Mouse (Mus musculus) embryo, embryonic 9.5 days (tissue): ENCODE results near the gene Nsf.

Source experiments
- DNase-seq: peaks from one replicate; pipeline ENCODE4 v3.0.0-alpha.2; 2017; ENCODE audit errors: extremely low spot score

The Nsf gene

DNA sequence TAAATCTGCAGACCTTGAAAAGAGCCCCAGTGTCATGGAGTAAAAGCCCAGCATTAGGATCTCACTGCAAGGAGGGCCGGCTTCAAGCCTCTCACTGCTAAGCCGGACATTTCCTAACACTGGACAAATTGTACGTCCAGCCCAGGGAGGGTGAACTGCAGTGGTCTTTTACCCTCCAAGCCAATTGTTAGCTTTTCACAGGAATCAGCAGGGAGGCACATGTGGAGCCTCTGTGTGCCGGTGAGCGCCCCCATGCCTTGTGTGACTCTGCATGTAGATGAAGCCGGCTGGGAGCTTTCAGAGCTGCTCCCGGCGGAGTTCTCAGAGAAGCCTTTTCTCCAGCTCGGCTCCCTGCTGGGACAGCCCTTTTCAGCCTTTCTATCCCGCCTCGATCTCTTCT lies 113.0 kb downstream of the Nsf start:
- peak; percentile 79 for DNase-seq

DNA sequence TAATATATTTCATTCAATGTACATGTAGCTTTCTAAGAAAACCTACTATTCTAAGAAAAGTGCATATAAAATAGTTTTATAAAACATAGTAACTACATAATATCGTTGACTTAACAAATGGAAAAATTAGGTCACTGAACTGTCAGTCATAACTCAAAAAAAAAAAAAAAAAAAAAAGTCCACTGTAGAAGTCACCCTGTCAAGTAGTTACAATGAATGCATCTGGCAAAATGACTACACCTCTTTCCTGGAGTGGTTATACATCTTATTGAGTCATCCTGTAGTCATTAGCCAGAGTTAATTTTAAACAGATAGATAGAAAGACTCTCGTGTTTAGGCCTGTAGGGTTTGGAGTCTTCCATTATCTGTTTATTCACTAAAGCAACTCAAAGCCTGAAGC lies 114.9 kb downstream of the Nsf start:
- DNase-seq: no peak

DNA sequence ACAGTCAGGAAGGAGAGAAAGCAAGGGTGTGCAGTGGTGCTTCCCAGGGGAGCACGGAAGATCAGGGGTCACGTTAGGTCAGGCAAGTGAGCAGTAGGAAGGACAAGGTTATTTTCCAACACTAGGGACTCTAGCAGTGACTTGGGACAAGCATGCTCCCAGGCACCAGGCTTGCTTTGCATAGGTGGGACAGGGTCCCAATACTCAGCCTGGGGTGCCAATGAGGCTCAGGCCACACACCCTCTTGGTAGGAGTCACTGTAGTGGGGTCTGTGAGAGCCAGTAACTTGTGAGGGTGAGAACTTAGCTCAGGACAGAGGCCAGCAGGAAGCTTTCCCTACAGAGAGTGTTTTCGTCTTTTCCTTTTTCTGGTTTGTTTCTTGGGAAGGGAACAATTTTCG lies 121.5 kb downstream of the Nsf start:
- DNase-seq: no peak

DNA sequence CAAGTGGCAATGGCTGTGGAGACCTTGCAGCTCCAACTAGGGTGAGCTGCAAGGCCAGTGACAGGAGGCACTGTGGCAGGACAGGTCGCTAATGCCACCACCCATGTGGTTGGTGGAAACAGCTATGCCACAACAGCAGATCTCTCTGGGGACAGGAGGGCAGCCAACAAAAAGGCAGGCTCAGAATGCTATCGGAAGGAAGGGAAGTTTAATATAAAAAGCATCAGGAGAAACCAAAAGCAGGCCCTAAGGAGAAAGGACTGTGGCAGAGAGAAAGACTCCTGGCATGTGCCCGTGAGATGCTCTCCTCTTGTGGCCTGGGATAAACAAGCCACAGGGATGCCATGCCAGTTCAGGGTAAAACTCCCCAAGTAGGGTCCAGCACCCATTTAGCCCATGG lies 122.1 kb downstream of the Nsf start:
- DNase-seq: no peak

DNA sequence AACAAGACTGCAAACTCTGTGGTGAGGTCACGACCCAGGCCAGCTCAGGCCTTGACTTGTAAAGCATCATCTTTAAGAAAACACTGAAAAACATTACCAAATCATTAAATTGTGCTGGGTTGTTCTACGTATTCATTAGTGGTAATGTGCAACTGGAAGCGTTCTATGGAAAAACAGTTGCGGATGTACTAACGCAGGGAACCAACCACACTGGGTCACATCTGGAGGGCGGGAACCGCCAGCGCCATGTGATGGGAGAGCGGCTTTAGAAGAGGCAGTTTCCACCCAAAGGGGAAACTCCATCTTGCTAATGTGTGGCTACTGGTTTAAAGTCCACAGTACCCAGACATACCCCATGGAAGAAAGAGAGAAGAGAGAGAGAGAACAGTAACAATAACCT lies 123.4 kb downstream of the Nsf start:
- DNase-seq: no peak

DNA sequence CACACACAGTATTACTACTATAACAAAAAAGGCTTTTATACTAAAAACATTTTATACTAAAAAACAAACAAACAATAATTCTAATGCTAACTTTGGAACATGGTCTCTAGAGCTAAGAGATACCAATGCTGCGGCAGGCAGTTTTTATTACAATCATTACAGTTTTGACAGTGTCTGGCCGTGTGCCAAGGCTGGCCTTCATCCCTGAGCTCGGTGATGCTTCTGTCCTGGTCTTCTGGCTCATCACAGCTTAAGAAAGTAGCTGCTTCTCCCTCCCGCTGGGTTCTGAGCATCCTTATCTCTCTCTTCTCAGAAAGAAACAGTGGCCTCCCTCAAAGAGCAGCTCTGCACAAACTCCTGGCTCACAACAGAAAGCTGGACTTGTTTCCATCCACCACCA lies 123.9 kb downstream of the Nsf start:
- no peak for DNase-seq

DNA sequence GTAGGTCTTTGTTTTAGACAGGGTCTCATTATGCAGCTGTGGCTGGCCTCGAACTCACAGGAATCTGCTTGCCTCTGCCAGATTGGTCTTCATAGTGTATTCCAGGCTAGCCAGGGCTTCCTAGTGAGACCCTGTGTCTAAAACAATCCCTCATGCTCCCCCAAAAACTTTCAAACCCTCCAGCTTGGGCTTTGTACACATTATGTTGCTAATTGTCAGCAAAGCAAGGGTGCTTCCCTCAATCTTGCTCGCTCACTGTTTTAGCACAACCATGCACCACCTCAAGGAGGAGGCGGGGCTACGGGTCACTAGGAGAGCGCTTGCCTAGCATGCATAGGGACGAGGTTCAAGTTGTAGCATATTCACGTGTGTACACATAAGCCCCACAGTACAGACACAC lies 125.0 kb downstream of the Nsf start:
- no peak for DNase-seq

DNA sequence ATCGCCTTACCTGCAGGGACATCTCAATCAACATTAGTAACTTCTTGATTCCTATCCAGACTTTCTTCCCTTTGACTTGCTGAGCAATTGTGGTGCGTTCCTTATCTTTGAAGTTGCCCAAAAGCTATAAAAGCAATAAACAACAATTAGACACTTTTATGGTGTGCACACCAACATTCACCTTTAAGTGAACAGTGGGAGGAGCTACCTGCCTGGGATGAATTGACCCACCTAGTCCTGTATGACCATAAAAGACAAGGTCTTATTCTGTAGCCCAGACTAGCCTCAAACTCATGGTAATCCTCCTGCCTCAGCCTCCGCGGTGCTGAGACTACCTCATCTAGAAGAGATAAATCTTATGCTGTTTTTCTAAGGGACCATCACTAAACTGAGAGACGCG lies 126.7 kb downstream of the Nsf start:
- DNase-seq: no peak

DNA sequence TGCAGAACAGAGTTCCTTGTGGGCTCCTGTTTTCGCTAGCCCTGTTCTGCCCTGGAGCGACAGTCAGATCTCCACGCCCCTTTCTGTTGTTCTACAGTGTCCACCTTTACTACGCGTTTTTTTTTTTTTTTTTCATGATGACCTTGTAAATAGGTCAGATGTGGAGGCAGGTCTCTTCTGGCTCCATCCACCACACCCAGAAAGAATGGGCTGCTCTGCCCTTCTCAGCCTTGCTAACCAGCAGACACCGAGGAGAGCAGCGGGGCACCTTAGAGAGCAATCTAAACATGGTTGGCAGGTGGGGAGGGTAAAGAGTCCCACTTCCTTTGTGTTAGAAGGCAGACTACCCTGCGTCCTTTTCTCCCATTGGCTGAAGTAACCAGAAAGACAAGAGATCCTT lies 137.1 kb downstream of the Nsf start:
- DNase-seq: no peak

DNA sequence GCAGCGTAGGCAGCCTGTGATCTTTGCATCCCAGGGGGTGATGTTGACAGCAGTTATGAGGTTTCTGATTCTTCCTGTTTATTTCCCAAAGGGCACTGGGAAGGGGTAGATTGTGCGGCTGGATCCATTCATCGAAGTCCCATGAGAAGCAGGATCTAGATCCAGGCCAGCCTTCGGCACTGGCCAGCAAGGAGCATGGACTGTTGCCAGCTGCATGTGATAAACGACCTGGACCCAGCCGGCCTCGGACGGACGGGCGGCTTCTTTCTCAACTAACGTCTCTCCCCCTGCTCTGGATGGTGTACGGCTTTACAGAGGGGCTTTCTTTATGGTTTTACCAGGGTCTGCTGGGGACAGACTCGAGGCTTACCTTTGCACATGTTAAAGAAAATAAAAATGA lies 137.9 kb downstream of the Nsf start:
- no peak for DNase-seq

DNA sequence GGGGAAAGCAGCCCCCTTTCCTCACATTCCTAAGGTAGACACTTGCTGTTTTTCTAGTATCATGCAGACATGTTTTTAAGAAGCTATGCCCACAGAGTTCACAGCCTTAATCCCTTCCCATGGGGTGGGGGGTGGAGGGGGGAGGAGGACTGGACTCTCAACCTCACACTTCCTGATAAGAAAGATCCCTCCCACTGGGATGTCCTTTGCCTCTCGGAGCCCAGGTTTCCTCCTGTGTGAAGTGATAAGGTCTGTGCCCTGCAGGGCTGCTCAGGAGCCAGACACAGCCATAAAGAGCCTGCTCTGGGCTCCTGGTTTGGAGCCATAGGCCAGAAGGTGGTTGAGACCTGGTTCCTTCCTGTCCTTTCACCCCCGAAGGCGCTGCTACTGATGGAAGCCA lies 139.0 kb downstream of the Nsf start:
- DNase-seq: no peak

DNA sequence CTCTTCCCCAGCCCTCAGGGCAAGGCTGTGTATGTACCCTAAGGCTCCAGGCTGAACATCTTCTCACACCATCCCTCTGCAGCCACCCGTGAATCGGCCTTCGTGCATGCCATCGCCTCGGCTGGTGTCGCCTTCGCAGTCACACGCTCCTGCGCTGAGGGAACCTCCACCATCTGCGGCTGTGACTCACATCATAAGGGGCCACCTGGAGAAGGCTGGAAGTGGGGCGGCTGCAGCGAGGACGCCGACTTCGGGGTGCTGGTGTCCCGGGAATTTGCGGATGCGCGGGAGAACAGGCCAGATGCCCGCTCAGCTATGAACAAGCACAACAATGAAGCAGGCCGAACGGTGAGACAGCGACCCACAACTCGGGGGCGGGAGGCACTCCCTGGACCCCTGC lies 142.6 kb downstream of the Nsf start:
- no peak for DNase-seq

DNA sequence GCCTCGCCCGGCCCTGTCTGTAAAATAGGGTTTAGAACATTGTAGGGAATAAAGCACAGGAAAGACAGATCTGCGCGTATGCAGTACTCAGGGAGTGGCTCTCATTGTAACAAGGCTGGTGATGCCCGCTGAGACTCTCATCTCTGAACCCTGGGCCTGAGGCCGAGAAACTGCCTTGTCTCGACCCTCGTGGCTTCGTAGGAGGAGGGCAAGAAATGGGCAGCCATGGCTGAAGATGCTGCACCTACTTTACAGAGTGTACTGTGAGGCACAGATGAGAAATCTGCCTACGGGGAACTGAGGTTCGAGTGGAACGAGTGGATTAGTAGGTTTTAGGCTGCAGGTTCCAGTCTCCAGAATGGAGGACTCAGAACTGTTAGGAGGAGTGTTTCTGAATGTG lies 143.2 kb downstream of the Nsf start:
- no peak for DNase-seq

DNA sequence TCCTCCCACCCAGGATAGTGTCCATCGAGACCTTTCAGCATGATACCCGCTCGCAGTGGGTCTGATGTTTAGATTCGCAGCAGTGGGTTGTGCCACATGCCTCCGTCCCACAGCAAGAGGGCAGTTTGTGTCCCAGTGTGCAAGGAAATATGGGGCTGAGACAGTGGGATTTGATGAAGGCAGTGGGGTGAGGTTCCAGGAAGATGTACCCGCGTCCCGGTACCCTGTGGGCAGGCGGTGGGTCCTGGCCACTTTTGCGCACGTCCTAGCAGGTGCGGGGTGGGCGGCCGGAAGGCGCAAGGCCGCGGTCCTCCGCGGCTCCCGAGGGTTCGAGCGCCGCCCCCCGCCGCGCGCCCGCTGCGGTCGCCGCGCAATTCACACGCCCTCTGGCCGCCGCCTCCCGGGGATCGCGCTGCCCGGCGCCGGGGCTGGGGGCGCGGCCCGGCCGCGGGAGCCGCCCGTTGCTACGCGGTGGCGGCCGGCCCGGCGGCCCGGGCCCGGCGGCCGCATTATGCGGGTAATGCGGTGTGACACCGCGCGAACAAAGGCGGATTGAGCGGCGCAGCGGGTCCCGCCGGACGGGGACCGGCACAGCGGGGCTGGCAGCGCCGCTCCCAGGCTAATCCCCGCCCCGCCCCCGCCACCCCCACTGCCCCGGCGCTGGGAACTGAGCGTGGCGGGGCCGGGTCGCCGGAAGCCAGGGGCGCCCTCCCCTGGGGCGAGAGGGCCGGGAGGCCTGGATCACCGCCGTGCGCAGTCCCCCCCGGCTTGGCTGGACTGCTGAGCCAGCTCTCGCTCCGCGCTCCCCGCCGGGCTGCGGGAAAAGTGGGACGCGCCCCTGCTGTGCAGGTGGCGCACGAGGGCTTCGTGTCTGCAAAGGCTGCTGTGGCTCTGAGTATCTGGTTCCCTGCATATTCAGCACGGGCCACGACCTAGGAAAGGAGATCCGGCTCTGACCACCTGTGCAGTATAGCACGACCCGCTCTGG lies 144.0 kb downstream of the Nsf start:
- peak; percentile 58 for DNase-seq

DNA sequence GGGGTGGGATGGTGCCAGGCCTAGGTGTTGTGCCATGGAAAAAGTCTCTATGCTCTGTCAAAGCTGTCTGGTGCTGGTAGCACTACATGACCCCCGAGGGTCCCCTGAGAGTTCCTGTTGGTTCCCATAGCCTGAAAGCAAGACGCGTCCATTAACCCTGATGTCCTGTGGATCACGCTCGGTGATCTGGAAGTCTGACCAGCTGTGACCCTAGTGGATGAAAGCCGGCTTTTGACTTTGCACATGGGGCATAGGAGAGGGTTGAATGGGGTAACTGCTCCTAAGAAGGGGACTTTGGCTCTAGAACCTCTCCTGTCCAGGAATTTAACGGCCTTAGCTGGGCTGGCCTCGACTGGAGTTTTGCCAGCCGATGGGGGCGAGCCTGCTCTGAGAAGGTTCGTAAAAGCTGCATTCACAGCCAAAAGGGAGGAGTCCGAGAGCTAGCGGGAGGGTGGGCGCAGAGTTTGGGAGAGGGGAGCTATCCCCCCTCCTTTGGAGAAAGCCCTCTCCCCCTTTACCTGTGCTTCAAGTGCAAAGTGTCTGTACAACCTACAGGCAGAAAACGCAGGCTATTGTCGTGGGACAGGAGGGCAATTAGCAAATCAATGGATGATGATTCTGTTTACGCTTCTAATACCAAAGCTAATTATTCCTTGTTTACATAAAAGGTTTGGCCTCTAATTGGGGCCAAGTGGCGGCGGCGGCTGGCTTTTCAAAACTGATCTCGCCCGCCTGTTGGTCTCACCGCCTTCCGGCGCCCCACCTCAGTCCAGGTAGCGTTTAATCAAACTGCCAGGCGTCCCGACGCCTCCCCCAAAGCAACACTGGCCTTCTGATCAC lies 144.9 kb downstream of the Nsf start:
- peak; percentile 48 for DNase-seq

DNA sequence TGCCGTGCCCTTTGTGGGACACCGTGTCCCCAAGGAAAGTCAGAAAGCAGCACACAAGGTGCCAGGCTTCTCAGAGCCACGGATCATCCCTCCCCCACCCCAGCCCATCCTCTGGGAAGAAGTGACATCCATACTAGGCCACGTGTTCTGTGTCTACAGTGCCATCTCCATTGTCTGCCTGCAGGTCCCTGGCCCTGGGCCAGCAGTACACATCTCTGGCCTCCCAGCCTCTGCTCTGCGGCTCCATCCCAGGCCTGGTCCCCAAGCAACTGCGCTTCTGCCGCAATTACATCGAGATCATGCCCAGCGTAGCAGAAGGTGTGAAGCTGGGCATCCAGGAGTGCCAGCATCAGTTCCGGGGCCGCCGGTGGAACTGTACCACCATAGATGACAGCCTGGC lies 145.9 kb downstream of the Nsf start:
- no peak for DNase-seq

DNA sequence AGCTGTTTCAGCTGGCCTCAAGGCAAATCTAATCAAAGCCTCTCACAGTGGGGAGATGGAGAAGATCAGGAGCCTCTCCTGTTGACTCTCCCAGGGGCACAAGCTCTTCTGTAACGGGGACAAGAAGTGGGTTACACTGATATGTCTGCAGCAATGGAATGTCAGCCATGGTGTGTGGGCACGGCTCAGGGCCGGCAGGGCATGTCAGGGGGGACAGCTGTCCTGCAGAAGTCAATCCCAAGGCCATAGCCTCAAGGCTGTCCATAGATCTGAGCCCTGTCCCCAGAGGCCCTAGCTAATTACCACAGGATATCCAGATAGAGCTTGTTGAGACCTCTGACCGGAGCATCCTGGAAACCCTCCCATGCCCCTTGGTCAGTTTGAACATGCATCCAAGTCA lies 149.1 kb downstream of the Nsf start:
- DNase-seq: no peak

DNA sequence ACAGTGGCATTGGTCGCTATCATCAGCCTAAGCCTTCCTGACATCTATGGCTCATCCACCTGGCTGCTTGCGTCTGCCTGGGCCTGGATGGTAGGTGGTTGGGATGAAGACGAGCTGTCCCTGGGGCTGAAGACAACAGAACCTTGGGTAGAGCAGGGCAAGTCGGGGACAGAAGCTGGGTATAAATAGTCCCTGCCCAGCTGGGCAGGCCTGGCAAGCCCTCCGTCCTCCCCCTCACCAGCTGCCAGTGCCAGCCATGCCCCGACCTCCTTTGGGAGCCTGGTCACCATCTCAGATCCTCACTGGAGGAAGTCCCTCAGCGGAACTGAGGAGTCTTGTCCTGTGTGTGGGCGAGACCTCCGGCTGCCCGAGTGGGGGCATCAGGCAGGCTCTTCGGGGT lies 149.7 kb downstream of the Nsf start:
- no peak for DNase-seq

DNA sequence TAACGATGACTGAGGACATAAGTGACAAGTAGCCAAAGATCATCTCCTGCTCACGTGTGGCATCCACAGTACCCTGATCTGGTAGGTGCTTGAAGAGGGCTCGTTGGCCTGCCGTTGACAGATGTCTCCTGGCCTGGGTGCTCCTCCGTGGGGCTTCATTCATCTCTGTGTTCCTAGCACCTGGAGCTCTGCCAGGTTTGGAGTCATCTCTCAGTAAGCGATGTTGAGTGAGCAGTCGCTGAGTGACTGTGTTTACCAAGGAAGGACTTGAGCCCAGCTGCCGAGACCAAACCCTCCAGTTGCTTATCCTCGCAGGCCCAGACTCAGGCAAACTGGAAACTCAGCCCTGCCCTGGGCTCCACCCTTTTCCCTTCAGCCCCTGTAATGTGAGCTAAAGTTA lies 152.7 kb downstream of the Nsf start:
- DNase-seq: no peak

DNA sequence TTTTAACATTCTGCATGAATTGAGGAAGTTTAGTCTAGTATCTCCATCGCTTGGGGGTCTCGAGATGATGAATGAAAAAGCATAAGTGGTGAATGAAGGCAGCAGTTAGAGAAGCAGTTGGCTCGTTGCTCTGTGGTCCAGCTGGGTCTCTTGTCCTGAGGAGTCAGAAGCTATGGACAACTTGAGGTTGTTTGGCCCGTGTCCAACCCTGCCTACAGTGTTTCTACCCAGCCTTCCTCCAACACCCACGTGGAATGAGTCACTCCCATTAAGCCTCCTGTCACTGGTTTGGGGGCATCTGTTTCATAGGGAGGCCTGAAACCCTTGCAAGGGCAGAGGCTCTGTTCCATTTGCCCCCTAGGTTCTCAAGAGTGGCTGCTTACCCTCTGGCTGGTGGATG lies 163.9 kb downstream of the Nsf start:
- no peak for DNase-seq

DNA sequence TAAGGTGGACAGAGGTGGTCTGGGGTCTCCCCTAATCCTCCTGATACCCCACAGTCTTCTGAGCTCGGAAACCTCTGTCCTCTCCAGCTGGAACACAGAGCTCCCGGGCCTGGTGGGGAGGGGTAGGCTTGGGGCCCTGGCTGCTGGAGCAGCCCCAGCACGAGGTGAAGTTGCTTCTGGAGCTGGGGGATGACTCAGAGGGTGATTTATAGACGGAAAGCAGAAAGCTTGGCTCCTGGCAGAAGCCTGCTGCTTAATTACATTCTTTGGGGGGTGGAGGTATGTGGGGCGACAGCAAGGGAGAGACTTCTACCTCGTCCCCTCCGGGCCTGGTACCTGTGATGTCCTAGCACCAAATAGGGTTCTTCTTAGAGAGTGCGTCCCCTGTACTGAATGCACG lies 173.7 kb downstream of the Nsf start:
- DNase-seq: no peak

DNA sequence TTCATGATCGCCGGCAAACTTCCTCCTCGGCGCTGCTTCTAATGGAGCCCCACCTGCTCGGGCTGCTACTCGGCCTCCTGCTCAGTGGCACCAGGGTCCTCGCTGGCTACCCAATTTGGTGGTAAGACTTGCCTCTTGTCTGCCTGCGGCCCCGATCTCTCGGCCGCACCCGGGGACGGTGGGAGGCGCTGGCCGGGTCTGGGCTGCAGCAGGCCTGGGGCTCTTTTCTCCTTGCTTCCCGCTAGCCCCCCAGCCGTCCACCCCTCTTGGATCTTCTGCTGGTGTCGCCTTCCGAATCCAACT lies 179.7 kb downstream of the Nsf start:
- DNase-seq: peak; percentile 70
